Mouse (Mus musculus) lung, adult 2 months (tissue): ENCODE measurements around the gene Inpp5k. TPM values are rescaled to one million over a fixed set of nuclear protein-coding genes. Genes with fewer than 3 reads are reported as not detected.
A peak's percentile ranks its signal among the peaks of the same experiment; 100 is the strongest.

ENCODE experiments used
- DNase-seq: peaks from one replicate; pipeline ENCODE4 v3.0.0; 2022
- H3K4me1 ChIP-seq: fragments of 200-500 bp; 2 replicates; pipeline ENCODE4 v1.6.1; 2011; ENCODE audit warnings: low read length; ENCODE audit not compliant: control insufficient read depth, insufficient read depth
- H3K4me3 ChIP-seq: fragments of 200-500 bp; replicated peaks from 2 replicates; pipeline ENCODE3; 2011; ENCODE audit warnings: low read depth, mild to moderate bottlenecking, control low read depth, low read length; ENCODE audit errors: extremely low read depth
- CTCF ChIP-seq: fragments of 200-500 bp; IDR thresholded peaks from 2 replicates; pipeline ENCODE4 v1.5.1; 2011; ENCODE audit warnings: mild to moderate bottlenecking, low read length, control low read depth; ENCODE audit not compliant: insufficient read depth
- POLR2A ChIP-seq: fragments of 200-500 bp; IDR thresholded peaks from 2 replicates; pipeline ENCODE4 v1.6.1; 2011; ENCODE audit warnings: low read depth, mild to moderate bottlenecking, control low read depth, low read length, borderline replicate concordance; ENCODE audit errors: extremely low read depth
- WGBS: fragments of 180-500 bp; shearing (Covaris S2); methylation state at CpG from one replicate; pipeline ENCODE4 v1.1.7; 2018; 5-methylcytosine and 5-hydroxymethylcytosine counted together
- polyA plus RNA-seq: library from polyadenylated mRNA; depleted of rRNA; stranded (reverse); fragments of >200 nt; gene quantifications from 2 replicates; pipeline ENCODE4 v1.2.3, GENCODE M21; 2012

Gene Inpp5k
- polyA plus RNA-seq, 1 experiment = 130 TPM

DNA sequence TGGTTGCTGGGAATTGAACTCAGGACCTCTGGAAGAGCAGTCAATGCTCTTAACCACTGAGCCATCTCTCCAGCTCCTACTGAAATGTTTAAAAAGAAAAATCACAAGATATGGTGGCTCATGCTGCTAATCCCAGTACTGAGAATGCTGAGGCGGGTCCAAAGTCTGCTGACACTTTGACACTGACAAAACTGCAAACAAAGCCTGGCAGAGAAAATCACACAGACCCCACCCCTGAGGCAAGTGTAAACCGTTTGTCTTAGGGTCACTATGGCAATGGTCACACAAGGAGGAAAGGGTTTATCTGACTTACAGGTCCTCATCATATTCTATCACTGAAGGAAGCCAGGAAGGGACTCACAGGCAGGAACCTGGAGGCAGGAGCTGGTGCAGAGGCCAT is 15.2 kb upstream of the Inpp5k start:
- no peak for TF ChIP-seq POLR2A
- no peak for TF ChIP-seq CTCF
- peaks cover 11% of the 10 kb centered on the region for H3K4me1 ChIP-seq
- DNase-seq = no peak
- WGBS = 69% methylated on average over 2 of the region's 2 CpGs
- H3K4me3 ChIP-seq = no peak overlapping the region

DNA sequence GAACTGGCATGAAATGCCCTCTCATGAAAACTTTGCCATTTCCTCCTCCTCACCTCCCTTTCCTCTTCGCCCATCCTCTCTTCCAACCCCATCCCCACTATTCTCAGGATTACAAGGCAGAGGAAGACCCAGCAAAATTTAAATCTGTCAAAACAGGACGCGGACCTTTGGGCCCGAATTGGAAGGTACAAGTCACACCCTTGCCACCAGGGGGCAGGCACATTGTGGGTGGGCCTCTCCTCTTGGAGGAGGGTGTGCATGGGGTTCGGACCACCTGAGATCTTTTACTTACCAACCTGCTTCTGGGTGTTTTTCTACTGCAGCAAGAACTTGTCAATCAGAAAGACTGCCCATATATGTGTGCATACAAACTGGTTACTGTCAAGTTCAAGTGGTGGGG is 11.7 kb upstream of the Inpp5k start:
- Histone ChIP-seq H3K4me1 (peaks cover 24% of the 10 kb centered on the region), H3K4me3 (no peak overlapping the region)
- DNase-seq = no peak
- no peak for TF ChIP-seq POLR2A
- peak; percentile 62 for TF ChIP-seq CTCF
- 59% methylated on average over 5 of the region's 5 CpGs for WGBS

DNA sequence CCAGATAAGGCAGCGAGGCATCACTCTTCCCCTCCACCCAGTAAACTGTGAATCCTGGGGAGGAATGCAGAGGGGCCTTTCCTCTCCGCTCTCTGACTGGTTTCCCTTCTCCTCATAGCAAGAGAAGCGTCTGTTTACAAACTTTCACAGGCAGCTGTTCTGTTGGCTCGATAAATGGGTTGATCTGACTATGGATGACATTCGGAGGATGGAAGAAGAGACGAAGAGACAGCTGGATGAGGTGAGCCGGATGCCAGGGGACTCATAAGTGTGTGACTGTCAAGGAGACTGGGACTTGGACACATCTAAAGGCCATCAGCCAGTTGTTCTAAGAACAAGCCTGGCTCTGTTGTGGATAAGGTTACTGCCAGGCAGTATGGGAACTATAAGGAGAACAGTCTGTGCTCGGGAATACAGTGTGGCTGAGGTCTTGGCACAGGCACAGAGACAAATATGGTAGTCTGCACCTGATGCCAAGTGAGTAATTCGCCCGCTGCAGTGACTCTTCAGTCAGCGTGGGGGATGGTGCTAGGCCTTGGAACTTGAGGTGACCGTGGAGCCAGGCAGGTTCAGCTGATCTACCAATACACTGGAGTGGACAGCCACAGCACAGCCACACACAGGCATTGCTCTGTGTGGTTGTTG is 10.5 kb upstream of the Inpp5k start:
- 36% methylated on average over 12 of the region's 12 CpGs for WGBS
- H3K4me3 ChIP-seq = no peak overlapping the region
- no peak for TF ChIP-seq POLR2A
- TF ChIP-seq CTCF = no peak
- peaks cover 27% of the 10 kb centered on the region for H3K4me1 ChIP-seq
- DNase-seq = no peak

DNA sequence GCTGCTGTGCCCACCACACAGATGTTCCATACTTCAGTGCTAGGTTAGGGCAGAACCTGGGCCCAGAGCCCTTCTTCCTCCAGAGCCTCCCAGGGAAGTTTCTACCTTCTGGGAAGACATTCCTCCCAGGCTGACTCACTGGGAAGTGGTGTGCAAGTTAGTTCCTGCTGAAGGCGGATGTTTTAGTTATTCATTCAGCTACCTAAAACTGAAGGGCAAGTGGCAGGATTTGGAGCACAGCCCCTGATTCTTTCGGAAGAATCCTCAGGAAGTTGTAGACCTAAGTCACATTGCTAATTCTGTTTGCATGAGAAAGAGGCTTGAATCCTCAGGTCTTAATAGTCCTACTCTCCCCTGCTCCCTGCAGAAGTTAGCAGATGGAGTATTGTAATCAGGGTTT is 9.4 kb upstream of the Inpp5k start:
- Histone ChIP-seq H3K4me3 (no peak overlapping the region), H3K4me1 (peaks cover 35% of the 10 kb centered on the region)
- no peak for DNase-seq
- WGBS = 50% methylated on average over 2 of the region's 2 CpGs
- no peak for TF ChIP-seq CTCF
- TF ChIP-seq POLR2A = no peak

DNA sequence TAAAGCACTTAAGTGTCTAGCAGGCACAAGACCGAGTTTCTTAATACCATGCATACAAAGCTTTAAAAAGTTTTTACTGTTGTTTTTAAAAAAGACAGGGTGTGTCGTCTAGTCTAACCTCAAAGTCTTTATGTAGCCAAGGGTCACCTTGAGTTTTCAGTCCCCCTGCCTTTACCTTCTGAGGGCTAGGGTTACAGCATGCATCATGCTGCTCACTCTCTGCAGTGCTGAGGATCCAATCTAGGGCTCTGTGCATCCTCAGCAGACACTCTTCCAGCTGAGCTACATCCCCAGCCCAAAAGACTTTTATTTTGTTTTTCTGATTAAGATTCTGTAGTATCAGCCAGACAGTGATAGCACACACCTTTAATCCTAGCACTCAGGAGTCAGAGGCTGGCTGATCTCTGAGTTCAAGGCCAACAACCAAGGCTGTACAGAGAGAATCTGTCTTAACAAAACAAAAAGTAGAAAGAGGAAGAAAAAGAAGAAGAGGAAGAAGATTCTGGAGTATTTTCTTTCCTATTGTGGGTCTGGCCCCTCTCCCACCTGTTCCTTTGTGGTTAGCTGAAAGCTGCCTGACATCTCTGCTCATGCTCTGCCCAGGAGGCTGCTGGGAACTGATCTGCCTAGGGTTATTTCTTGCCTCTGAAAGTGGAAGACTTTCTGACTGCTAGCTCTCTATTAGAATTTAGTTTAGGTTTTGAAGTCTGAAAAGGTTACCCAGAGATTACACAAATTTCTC is 8.0 kb upstream of the Inpp5k start:
- no peak for DNase-seq
- WGBS = 79% methylated on average over 2 of the region's 2 CpGs
- no peak overlapping the region for H3K4me3 ChIP-seq
- no peak for TF ChIP-seq CTCF
- TF ChIP-seq POLR2A = no peak
- H3K4me1 ChIP-seq = peaks cover 35% of the 10 kb centered on the region

DNA sequence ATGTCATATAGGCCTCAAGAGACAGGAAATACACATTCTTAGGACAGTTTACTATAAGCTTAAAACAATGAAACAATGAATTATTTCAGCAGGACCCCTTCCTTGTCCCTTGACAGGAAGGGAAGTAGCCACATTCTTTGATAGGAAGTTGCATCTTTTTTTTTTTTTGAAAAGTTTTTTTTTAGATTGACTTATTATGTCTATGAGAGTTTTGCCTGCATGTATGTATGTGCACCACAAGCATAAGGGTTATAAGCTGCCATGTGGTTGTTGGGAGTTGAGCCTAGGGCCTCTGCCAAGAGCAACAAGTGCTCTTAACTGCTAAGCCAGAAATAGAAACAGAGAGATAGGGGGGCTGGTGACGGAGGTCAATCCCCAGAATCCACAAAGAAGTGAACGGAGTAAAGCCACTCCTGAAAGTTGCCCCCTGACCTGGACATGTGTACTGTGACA is 6.7 kb upstream of the Inpp5k start:
- Histone ChIP-seq H3K4me1 (peaks cover 35% of the 10 kb centered on the region), H3K4me3 (no peak overlapping the region)
- 20% methylated on average over 2 of the region's 2 CpGs for WGBS
- no peak for DNase-seq
- no peak for TF ChIP-seq POLR2A
- no peak for TF ChIP-seq CTCF

DNA sequence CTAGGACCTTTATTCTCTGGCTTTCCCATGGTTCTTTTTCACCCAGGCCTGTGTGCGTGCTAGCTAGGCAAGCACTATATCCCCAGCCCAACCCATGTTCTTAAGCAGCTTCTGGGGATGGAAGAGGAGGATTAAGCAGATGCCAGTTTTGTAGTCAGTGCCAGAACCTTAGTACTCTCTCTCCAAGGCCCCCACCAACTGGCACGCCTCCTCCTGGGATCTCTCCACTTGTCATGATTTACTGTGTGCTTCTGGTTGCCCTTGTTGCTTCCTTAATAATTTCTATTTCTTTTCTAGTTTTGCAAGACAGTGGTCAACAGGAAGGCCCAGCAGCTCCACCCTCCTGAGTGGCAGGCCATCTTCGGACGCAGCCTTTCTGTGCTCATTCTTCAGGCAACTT is 5.0 kb upstream of the Inpp5k start:
- 61% methylated on average over 4 of the region's 4 CpGs for WGBS
- H3K4me3 ChIP-seq = no peak overlapping the region
- peaks cover 23% of the 10 kb centered on the region for H3K4me1 ChIP-seq
- DNase-seq = no peak
- TF ChIP-seq CTCF (no peak), POLR2A (no peak)

DNA sequence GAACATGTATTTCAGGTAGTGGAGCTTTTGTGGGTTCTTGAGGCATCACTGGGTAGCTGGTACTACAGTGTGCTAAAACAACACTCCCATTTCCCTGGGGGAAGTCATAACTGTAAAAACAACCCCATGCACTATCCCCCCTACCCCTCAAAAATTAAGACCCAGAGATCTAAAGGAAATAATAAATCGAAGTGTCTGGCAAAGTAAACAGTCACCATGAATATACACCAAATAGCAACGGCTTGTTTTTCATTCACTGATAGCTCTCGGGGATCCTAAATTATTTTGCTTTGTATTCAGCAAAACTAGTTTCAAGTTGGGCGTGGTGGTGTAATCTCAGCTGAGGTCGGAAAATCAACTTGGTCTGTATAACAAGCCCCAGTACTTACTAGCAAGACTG is 690 bp upstream of the Inpp5k start:
- Histone ChIP-seq H3K4me3 (no peak overlapping the region), H3K4me1 (peaks cover 29% of the 10 kb centered on the region)
- TF ChIP-seq CTCF (no peak), POLR2A (no peak)
- WGBS = 4% methylated on average over 5 of the region's 5 CpGs
- no peak for DNase-seq

DNA sequence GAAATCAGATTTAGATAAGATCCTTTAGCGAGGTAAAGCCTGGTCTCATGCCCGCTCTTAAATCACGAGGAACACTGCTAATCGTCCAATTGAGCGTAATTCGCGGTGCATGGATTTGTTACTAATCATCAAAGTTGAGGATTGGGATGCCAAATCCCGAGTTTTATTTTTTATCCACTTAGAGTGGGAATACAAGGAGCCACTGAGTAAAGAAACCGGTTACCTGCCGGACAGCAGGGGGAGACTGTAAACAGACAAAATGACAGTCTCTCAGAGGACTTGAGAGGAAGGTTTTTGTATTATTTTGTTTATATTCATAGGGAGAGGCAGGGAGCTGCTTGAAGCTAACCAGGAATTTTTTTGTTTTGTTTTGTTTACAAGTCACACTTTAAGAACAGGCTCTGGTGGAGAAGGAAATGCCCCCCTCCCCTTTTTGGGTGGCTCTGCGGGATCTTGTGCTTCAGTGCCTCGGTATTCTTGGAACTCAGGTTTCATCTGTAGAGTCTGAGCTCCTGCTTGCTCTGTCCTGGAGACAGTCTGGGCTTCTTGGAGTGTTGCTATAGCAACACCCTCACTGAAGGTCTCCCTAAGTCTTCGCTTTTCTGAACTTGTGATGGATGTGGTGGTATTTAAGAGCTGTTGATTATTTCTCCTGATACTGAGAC is 905 bp downstream of the Inpp5k start:
- WGBS = 4% methylated on average over 13 of the region's 13 CpGs
- DNase-seq = peak; percentile 36
- peak overlapping the region; percentile 94 for H3K4me3 ChIP-seq
- peaks cover 29% of the 10 kb centered on the region for H3K4me1 ChIP-seq
- no peak for TF ChIP-seq CTCF
- no peak for TF ChIP-seq POLR2A
